Mouse (Mus musculus) liver, embryonic 14.5 days (tissue): ENCODE results near the gene Olfr824. TPM values are rescaled to one million over a fixed set of nuclear protein-coding genes. Genes with fewer than 3 reads are reported as not detected.
A peak's percentile ranks its signal among the peaks of the same experiment; 100 is the strongest.

ENCODE experiments used
- ATAC-seq: fragments of 200-750 bp; cut with Nextera tagmentation; 2 replicates; pipeline ENCODE4 v1.8.0; 2017; ENCODE audit warnings: moderate number of reproducible peaks, mild to moderate bottlenecking, moderate library complexity; ENCODE audit not compliant: insufficient read depth
- DNase-seq, 3 experiments: peaks; one replicate each; pipeline ENCODE4 v3.0.0-alpha.2; 2012 to 2013; ENCODE audit warnings: low read depth in 3 of 3, low spot score in 3 of 3
- H3K27ac ChIP-seq: fragments of 300-500 bp; sonication (generic); 2 replicates; pipeline ENCODE4 v1.5.1; 2014; ENCODE audit warnings: moderate library complexity, mild to moderate bottlenecking, control low read depth, inconsistent platforms
- H3K27me3 ChIP-seq: fragments of 300-500 bp; sonication (generic); 2 replicates; pipeline ENCODE4 v1.6.1; 2014; ENCODE audit warnings: mild to moderate bottlenecking, low read length, moderate library complexity; ENCODE audit not compliant: control insufficient read depth, insufficient read depth
- H3K36me3 ChIP-seq: fragments of 300-500 bp; sonication (generic); replicated peaks from 2 replicates; pipeline ENCODE4 v1.6.1; 2014; ENCODE audit warnings: low read depth; ENCODE audit not compliant: control insufficient read depth, insufficient read depth
- H3K4me1 ChIP-seq, 2 experiments: fragments of 200-500 bp in 1 of 2; fragments of 300-500 bp in 1 of 2; sonication (generic) in 1 of 2; replicated peaks; 2 replicates each; pipeline ENCODE4 v1.6.1; 2012 to 2014; ENCODE audit warnings: antibody characterized with exemption in 1 of 2, inconsistent platforms in 1 of 2, low read length in 1 of 2; ENCODE audit not compliant: control insufficient read depth in 2 of 2, insufficient read depth in 2 of 2
- H3K4me2 ChIP-seq: fragments of 300-500 bp; sonication (generic); 2 replicates; pipeline ENCODE4 v1.6.1; 2014; ENCODE audit warnings: low read depth, mild to moderate bottlenecking, control low read depth, moderate library complexity
- H3K4me3 ChIP-seq, 2 experiments: fragments of 200-500 bp in 1 of 2; fragments of 300-500 bp in 1 of 2; sonication (generic) in 1 of 2; 2 replicates each; pipeline ENCODE4 v1.5.1; 2012 to 2014; ENCODE audit warnings: low read depth in 2 of 2, low read length in 2 of 2, mild to moderate bottlenecking in 2 of 2, control low read depth in 1 of 2, inconsistent platforms in 1 of 2, moderate library complexity in 1 of 2; ENCODE audit not compliant: insufficient read depth in 1 of 2
- H3K9ac ChIP-seq: fragments of 300-500 bp; sonication (generic); replicated peaks from 2 replicates; pipeline ENCODE4 v1.6.1; 2014; ENCODE audit warnings: mild to moderate bottlenecking, control low read depth, moderate library complexity
- H3K9me3 ChIP-seq: fragments of 300-500 bp; sonication (generic); 2 replicates; pipeline ENCODE4 v1.6.1; 2016; ENCODE audit warnings: low read length, mixed read lengths; ENCODE audit not compliant: control insufficient read depth
- CTCF ChIP-seq: IDR thresholded peaks from 2 replicates; pipeline ENCODE4 v1.5.1; 2016; ENCODE audit warnings: antibody characterized with exemption, low read depth, control low read depth
- EP300 ChIP-seq: IDR thresholded peaks from 2 replicates; pipeline ENCODE4 v1.6.1; 2016; ENCODE audit warnings: antibody characterized with exemption, low read depth
- WGBS: fragments of 180-500 bp; shearing (Covaris S2); extraction: QIAGEN DNeasy Blood & Tissue Kit; methylation state at CpG from one replicate; pipeline ENCODE4 v1.1.7; 2014; ENCODE audit not compliant: insufficient replicate concordance; 5-methylcytosine and 5-hydroxymethylcytosine counted together
- polyA plus RNA-seq, 2 experiments: library from polyadenylated mRNA; depleted of rRNA in 1 of 2; stranded (reverse) in 1 of 2; unstranded in 1 of 2; fragments of >200 nt; fragmentation: Nextera tagmentation in 1 of 2; extraction: Ambion mirVana in 1 of 2; gene quantifications; 2 replicates each; pipeline versions ENCODE4 v1.2.1 to v1.2.3; 2012 to 2014

Gene Olfr824
- polyA plus RNA-seq, 2 experiments: not detected

- Histone ChIP-seq H3K4me1 (no peaks in the 10 kb centered on the region), H3K27ac (no peak overlapping the region), H3K9me3 (no peaks in the 10 kb centered on the region), H3K27me3 (no peaks in the 10 kb centered on the region), H3K9ac (no peak overlapping the region), H3K4me3 (no peak overlapping the region), H3K36me3 (no peaks in the 10 kb centered on the region), H3K4me2 (no peak overlapping the region)
- no peak for TF ChIP-seq EP300
- TF ChIP-seq CTCF: no peak; the same call in 1 of the 2 replicates
- no peak for DNase-seq
- ATAC-seq: no peak
Measured at GRCm38 (mm10) chr10:130096104-130096503, 33.7 kb downstream of the Olfr824 start.

GRCm38 (mm10) chr10:130092838-130093440 lies 36.9 kb downstream of the Olfr824 start:
- H3K4me2 ChIP-seq: no peak overlapping the region
- H3K9ac ChIP-seq: no peak overlapping the region
- no peak overlapping the region for H3K27ac ChIP-seq
- no peaks in the 10 kb centered on the region for H3K9me3 ChIP-seq
- no peaks in the 10 kb centered on the region for H3K4me1 ChIP-seq
- 13% methylated on average over 5 of the region's 5 CpGs for WGBS
- DNase-seq (peak in 1 of 3 experiments; percentile 1), ATAC-seq (no peak)
- no peak for TF ChIP-seq EP300
- TF ChIP-seq CTCF: peak; percentile 45; the same call in 1 of the 2 replicates
- H3K27me3 ChIP-seq: no peaks in the 10 kb centered on the region
- no peak overlapping the region for H3K4me3 ChIP-seq
- no peaks in the 10 kb centered on the region for H3K36me3 ChIP-seq

Other genes with a start within 250 kb of the Olfr824 start
- not detected in 2 replicates for gene Olfr815, start 224.1 kb downstream of the Olfr824 start, polyA plus RNA-seq (2012; rRNA removed)
- gene Olfr815, start 224.1 kb downstream of the Olfr824 start, polyA plus RNA-seq (2014; fragmentation: Nextera tagmentation; extraction: Ambion mirVana): not detected in 2 replicates
- not detected in 2 replicates for gene Olfr816, start 214.4 kb downstream of the Olfr824 start, polyA plus RNA-seq (2012; rRNA removed)
- gene Olfr816, start 214.4 kb downstream of the Olfr824 start, polyA plus RNA-seq (2014; fragmentation: Nextera tagmentation; extraction: Ambion mirVana): not detected in 2 replicates
- not detected in 2 replicates for gene Olfr818, start 180.9 kb downstream of the Olfr824 start, polyA plus RNA-seq (2012; rRNA removed)
- gene Olfr818, start 180.9 kb downstream of the Olfr824 start, polyA plus RNA-seq (2014; fragmentation: Nextera tagmentation; extraction: Ambion mirVana): not detected in 2 replicates
- gene Olfr819, start 162.7 kb downstream of the Olfr824 start, polyA plus RNA-seq (2012; rRNA removed): not detected in 2 replicates
- gene Olfr819, start 162.7 kb downstream of the Olfr824 start, polyA plus RNA-seq (2014; fragmentation: Nextera tagmentation; extraction: Ambion mirVana): not detected in 2 replicates
- not detected in 2 replicates for gene Olfr247, start 153.9 kb downstream of the Olfr824 start, polyA plus RNA-seq (2012; rRNA removed)
- gene Olfr247, start 153.9 kb downstream of the Olfr824 start, polyA plus RNA-seq (2014; fragmentation: Nextera tagmentation; extraction: Ambion mirVana): not detected in 2 replicates
- not detected in 2 replicates for gene Gm10310, start 144.9 kb downstream of the Olfr824 start, polyA plus RNA-seq (2012; rRNA removed)
- not detected in 2 replicates for gene Gm10310, start 144.9 kb downstream of the Olfr824 start, polyA plus RNA-seq (2014; fragmentation: Nextera tagmentation; extraction: Ambion mirVana)
- gene Olfr820, start 117.4 kb downstream of the Olfr824 start, polyA plus RNA-seq (2012; rRNA removed): not detected in 2 replicates
- not detected in 2 replicates for gene Olfr820, start 117.4 kb downstream of the Olfr824 start, polyA plus RNA-seq (2014; fragmentation: Nextera tagmentation; extraction: Ambion mirVana)
- not detected in 2 replicates for gene Olfr821, start 99.7 kb downstream of the Olfr824 start, polyA plus RNA-seq (2012; rRNA removed)
- not detected in 2 replicates for gene Olfr821, start 99.7 kb downstream of the Olfr824 start, polyA plus RNA-seq (2014; fragmentation: Nextera tagmentation; extraction: Ambion mirVana)
- not detected in 2 replicates for gene Olfr822, start 58.8 kb downstream of the Olfr824 start, polyA plus RNA-seq (2012; rRNA removed)
- not detected in 2 replicates for gene Olfr822, start 58.8 kb downstream of the Olfr824 start, polyA plus RNA-seq (2014; fragmentation: Nextera tagmentation; extraction: Ambion mirVana)
- not detected in 2 replicates for gene Olfr823, start 14.6 kb downstream of the Olfr824 start, polyA plus RNA-seq (2012; rRNA removed)
- gene Olfr823, start 14.6 kb downstream of the Olfr824 start, polyA plus RNA-seq (2014; fragmentation: Nextera tagmentation; extraction: Ambion mirVana): not detected in 2 replicates
- not detected in 2 replicates for gene Olfr825, start 36.8 kb upstream of the Olfr824 start, polyA plus RNA-seq (2012; rRNA removed)
- not detected in 2 replicates for gene Olfr825, start 36.8 kb upstream of the Olfr824 start, polyA plus RNA-seq (2014; fragmentation: Nextera tagmentation; extraction: Ambion mirVana)
- not detected in 2 replicates for gene Olfr826, start 54.2 kb upstream of the Olfr824 start, polyA plus RNA-seq (2012; rRNA removed)
- not detected in 2 replicates for gene Olfr826, start 54.2 kb upstream of the Olfr824 start, polyA plus RNA-seq (2014; fragmentation: Nextera tagmentation; extraction: Ambion mirVana)
- gene Olfr827, start 84.4 kb upstream of the Olfr824 start, polyA plus RNA-seq (2012; rRNA removed): not detected in 2 replicates
- not detected in 2 replicates for gene Olfr827, start 84.4 kb upstream of the Olfr824 start, polyA plus RNA-seq (2014; fragmentation: Nextera tagmentation; extraction: Ambion mirVana)
- not detected in 2 replicates for gene Neurod4, start 150.2 kb upstream of the Olfr824 start, polyA plus RNA-seq (2012; rRNA removed)
- gene Neurod4, start 150.2 kb upstream of the Olfr824 start, polyA plus RNA-seq (2014; fragmentation: Nextera tagmentation; extraction: Ambion mirVana): not detected in 2 replicates
- gene Tespa1, start 192.9 kb upstream of the Olfr824 start, polyA plus RNA-seq (2012; rRNA removed): 0.71 and 1.3 TPM in 2 replicates
- 0.93 and 1.2 TPM in 2 replicates for gene Tespa1, start 192.9 kb upstream of the Olfr824 start, polyA plus RNA-seq (2014; fragmentation: Nextera tagmentation; extraction: Ambion mirVana)